Mouse (Mus musculus) heart, postnatal 0 days (tissue): ENCODE results near the gene Pdlim5.

Experiments
- CTCF ChIP-seq: IDR thresholded peaks from 2 replicates; pipeline ENCODE4 v1.5.1; 2016; ENCODE audit warnings: antibody characterized with exemption, control low read depth, low read depth
- EP300 ChIP-seq: IDR thresholded peaks from 2 replicates; pipeline ENCODE4 v1.6.1; 2016; ENCODE audit warnings: antibody characterized with exemption, low read depth

GRCm38 (mm10) chr3:142431481-142431880 is 36.0 kb upstream of the Pdlim5 start:
- no peak for TF ChIP-seq CTCF
- no peak for TF ChIP-seq EP300
